Mouse (Mus musculus) heart, embryonic 16.5 days (tissue): ENCODE data around the gene Smchd1. TPM values are rescaled to one million over a fixed set of nuclear protein-coding genes. Genes with fewer than 3 reads are reported as not detected.

Experiments
- ATAC-seq: fragments of 200-750 bp; cut with Nextera tagmentation; replicated peaks from 2 replicates; pipeline ENCODE4 v1.8.0; 2017; ENCODE audit warnings: moderate number of reproducible peaks; ENCODE audit not compliant: insufficient read depth, low FRiP score; ENCODE audit errors: extremely low read depth
- H3K27ac ChIP-seq: fragments of 300-500 bp; sonication (generic); 2 replicates; pipeline ENCODE4 v1.5.1; 2014; ENCODE audit warnings: mild to moderate bottlenecking, low read length, control low read depth, moderate library complexity
- H3K27me3 ChIP-seq: fragments of 300-500 bp; sonication (generic); 2 replicates; pipeline ENCODE4 v1.6.1; 2014; ENCODE audit warnings: low read length, mixed read lengths; ENCODE audit not compliant: control insufficient read depth, insufficient read depth
- H3K36me3 ChIP-seq: fragments of 300-500 bp; sonication (generic); 2 replicates; pipeline ENCODE4 v1.6.1; 2014; ENCODE audit not compliant: control insufficient read depth, insufficient read depth
- H3K4me1 ChIP-seq: fragments of 300-500 bp; sonication (generic); 2 replicates; pipeline ENCODE4 v1.6.1; 2014; ENCODE audit warnings: low read length, mixed read lengths; ENCODE audit not compliant: control insufficient read depth, insufficient read depth
- H3K4me2 ChIP-seq: fragments of 300-500 bp; sonication (generic); 2 replicates; pipeline ENCODE4 v1.6.1; 2014; ENCODE audit warnings: low read depth, mild to moderate bottlenecking, control low read depth, low read length
- H3K4me3 ChIP-seq: fragments of 300-500 bp; sonication (generic); 2 replicates; pipeline ENCODE4 v1.5.1; 2014; ENCODE audit warnings: mild to moderate bottlenecking, control low read depth, low read length
- H3K9ac ChIP-seq: fragments of 300-500 bp; sonication (generic); 2 replicates; pipeline ENCODE4 v1.6.1; 2014; ENCODE audit warnings: low read length, control low read depth
- H3K9me3 ChIP-seq: fragments of 300-500 bp; sonication (generic); replicated peaks from 2 replicates; pipeline ENCODE4 v1.6.1; 2016; ENCODE audit warnings: low read length; ENCODE audit not compliant: control insufficient read depth
- WGBS: fragments of 180-500 bp; shearing (Covaris S2); extraction: QIAGEN DNeasy Blood & Tissue Kit; methylation state at CpG from one replicate; pipeline ENCODE4 v1.1.7; 2014; 5-methylcytosine and 5-hydroxymethylcytosine counted together
- polyA plus RNA-seq: library from polyadenylated mRNA; unstranded; fragments of >200 nt; fragmentation: Nextera tagmentation; extraction: Ambion mirVana; gene quantifications from 2 replicates; pipeline ENCODE4 v1.2.1, GENCODE M21; 2015

Smchd1 gene
- polyA plus RNA-seq, 1 experiment from 2014 or later: 35.4 TPM

- WGBS: 69% methylated on average over 5 of the region's 5 CpGs
- Histone ChIP-seq H3K4me1 (no peaks in the 10 kb centered on the region), H3K9ac (no peak overlapping the region), H3K9me3 (no peaks in the 10 kb centered on the region), H3K27me3 (no peaks in the 10 kb centered on the region), H3K4me2 (no peak overlapping the region), H3K36me3 (no peaks in the 10 kb centered on the region), H3K27ac (no peak overlapping the region), H3K4me3 (no peak overlapping the region)
- ATAC-seq: no peak
Measured at GRCm38 (mm10) chr17:71301413-71301812, 173.7 kb downstream of the Smchd1 start.

- Histone ChIP-seq H3K9me3 (no peaks in the 10 kb centered on the region), H3K4me1 (no peaks in the 10 kb centered on the region), H3K4me3 (no peak overlapping the region), H3K27ac (no peak overlapping the region), H3K4me2 (no peak overlapping the region), H3K9ac (no peak overlapping the region), H3K36me3 (no peaks in the 10 kb centered on the region), H3K27me3 (no peaks in the 10 kb centered on the region)
- WGBS: 72% methylated on average over 2 of the region's 2 CpGs
- no peak for ATAC-seq
Measured at GRCm38 (mm10) chr17:71300338-71300737, 174.8 kb downstream of the Smchd1 start.

GRCm38 (mm10) chr17:71299879-71300278 lies 175.3 kb downstream of the Smchd1 start:
- H3K9me3 ChIP-seq: no peaks in the 10 kb centered on the region
- no peak overlapping the region for H3K4me2 ChIP-seq
- H3K27me3 ChIP-seq: no peaks in the 10 kb centered on the region
- ATAC-seq: no peak
- no peak overlapping the region for H3K27ac ChIP-seq
- H3K4me1 ChIP-seq: no peaks in the 10 kb centered on the region
- H3K9ac ChIP-seq: no peak overlapping the region
- 73% methylated on average over 4 of the region's 4 CpGs for WGBS
- H3K36me3 ChIP-seq: no peaks in the 10 kb centered on the region
- H3K4me3 ChIP-seq: no peak overlapping the region

- no peak overlapping the region for H3K4me2 ChIP-seq
Measured at GRCm38 (mm10) chr17:71294570-71294969, 180.6 kb downstream of the Smchd1 start.

More at GRCm38 (mm10) chr17:71294570-71294969, 180.6 kb downstream of the Smchd1 start:
- H3K4me1 ChIP-seq: peaks cover 41% of the 10 kb centered on the region
- H3K27me3 ChIP-seq: no peaks in the 10 kb centered on the region
- no peak overlapping the region for H3K9ac ChIP-seq
- 68% methylated on average over 3 of the region's 3 CpGs for WGBS
- H3K36me3 ChIP-seq: no peaks in the 10 kb centered on the region
- ATAC-seq: no peak
- no peaks in the 10 kb centered on the region for H3K9me3 ChIP-seq
- H3K4me3 ChIP-seq: no peak overlapping the region
- H3K27ac ChIP-seq: no peak overlapping the region

Other genes starting within 250 kb of the Smchd1 start
- gene Emilin2, start 163.4 kb downstream of the Smchd1 start, polyA plus RNA-seq: 35.5 and 38.7 TPM in 2 replicates
- gene Gm4707, start 15.4 kb downstream of the Smchd1 start, polyA plus RNA-seq: 2.6 and 4.9 TPM in 2 replicates
- gene Ndc80, start 51.5 kb upstream of the Smchd1 start, polyA plus RNA-seq: 35.2 and 41.0 TPM in 2 replicates
- 0.24 and 0.42 TPM in 2 replicates for gene Spdya, start 76.7 kb upstream of the Smchd1 start, polyA plus RNA-seq
- 44.1 and 49.7 TPM in 2 replicates for gene Wdr43, start 140.6 kb upstream of the Smchd1 start, polyA plus RNA-seq
- 2.3 and 3.1 TPM in 2 replicates for gene Togaram2, start 197.9 kb upstream of the Smchd1 start, polyA plus RNA-seq